Mouse (Mus musculus): Measurements from ENCODE around the gene Cyp24a1.

The Cyp24a1 gene

GRCm38 (mm10) chr2:170436204-170436603 is 60.7 kb downstream of the Cyp24a1 start:
- no peak for DNase-seq

Measured in retina, postnatal 1 day (tissue).